Mouse (Mus musculus) spleen, adult 2 months (tissue): ENCODE data around the gene Ccdc8.

Experiments
- CTCF ChIP-seq: fragments of 200-500 bp; IDR thresholded peaks from 2 replicates; pipeline ENCODE4 v1.5.1; 2011; ENCODE audit warnings: mild to moderate bottlenecking, inconsistent platforms; ENCODE audit not compliant: insufficient read depth, insufficient read length, insufficient replicate concordance; ENCODE audit errors: extremely low read depth
- POLR2A ChIP-seq: fragments of 200-500 bp; IDR thresholded peaks from 2 replicates; pipeline ENCODE4 v1.6.1; 2011; ENCODE audit warnings: low read depth, low read length, inconsistent platforms

- TF ChIP-seq POLR2A (no peak), CTCF (no peak)
Observed at GRCm38 (mm10) chr7:17038018-17038695, 45.6 kb downstream of the Ccdc8 start.
